Mouse (Mus musculus): ENCODE data around the gene Csnk1g2.
"Not testable (repeated sequence)": the region's sequence is repeated elsewhere in the genome, so short reads cannot be mapped to it uniquely, and the experiment has no call there.

Csnk1g2 gene

DNA sequence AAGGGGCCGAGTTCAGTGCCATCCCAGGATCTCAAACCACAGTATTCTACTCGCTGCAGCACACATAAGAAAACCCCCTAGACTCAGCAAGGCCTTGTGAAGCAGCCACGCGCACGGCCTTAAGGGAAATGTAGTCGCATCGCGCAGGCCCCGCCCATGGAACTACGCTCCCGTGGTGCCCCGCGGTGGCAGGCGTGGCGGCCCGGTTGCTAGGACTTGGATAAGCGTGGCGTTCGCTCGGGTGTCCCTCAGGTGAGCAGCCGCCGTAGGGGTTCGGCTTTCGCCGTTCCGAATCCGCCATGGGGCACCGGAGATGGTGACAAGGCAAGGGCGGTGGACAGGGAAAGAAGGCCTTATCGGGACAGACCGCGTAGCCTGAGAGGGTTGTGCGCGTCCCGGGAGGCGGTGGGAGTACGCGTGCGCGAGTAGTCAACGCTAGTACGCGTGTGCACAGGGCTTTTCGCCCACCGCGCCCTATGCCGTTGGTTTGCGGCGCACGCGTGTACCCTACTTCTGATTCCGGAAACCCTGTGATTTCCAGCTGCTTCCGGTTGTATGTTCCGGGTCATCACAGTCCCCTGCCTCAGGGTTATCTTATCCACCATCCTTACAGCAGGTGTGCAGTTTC lies 19.8 kb upstream of the Csnk1g2 start, which contains the start of the genes Scamp4 and Adat3:
Gene Scamp4 (plus strand): TSS at position 175 of the 628 bp plus-strand sequence.
Gene Adat3 (plus strand): TSS at position 183 of the 628 bp plus-strand sequence.
- DNase-seq (ENCODE audit: low read depth, low spot score), result peak; percentile 98

DNA sequence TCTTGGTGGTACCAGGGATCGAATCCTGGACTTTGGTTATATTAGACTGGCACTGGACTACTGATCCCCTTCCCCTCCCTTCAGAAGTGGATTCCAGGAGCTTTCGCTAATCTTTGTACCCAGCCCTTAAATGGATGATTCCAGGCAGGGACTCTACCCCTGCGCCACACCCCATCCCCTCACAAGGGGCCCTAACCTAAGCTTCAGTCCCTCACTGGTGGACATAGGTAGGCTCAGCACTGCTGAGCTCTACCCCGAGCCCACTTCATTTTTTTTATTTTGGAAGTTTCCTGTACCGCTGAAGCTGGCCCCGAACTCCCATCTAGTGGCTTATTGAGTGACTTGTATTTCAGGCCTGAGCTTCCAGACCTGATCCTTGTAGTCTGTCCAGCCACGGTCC lies 19.3 kb upstream of the Csnk1g2 start:
- no peak for DNase-seq (ENCODE audit: low read depth, low spot score)

DNA sequence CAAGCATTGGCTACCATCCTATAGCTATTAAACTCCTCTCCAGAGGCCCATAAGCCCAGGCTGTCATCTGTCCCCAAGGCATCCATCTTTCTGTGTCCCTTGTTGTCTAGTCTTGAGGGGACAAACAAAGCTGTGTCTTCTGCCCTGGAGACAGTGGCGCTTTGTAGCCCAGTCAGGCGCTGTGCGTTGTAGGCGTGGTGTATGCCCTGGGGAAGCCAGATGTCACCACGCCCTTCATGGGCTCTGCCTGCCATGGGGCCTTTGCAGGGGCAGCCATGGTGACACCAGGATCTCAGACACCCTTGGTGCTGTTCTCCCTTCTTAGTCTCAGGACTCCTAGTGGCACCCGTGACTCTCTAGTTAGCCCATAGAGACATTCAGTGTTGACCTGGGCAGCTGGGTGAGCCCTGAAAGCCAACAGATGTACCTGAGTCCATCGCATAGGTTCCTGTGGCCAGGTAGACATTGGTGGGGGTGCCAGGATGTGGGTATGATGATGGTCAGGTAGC lies 18.6 kb upstream of the Csnk1g2 start:
- no peak for DNase-seq (ENCODE audit: low read depth, low spot score)

DNA sequence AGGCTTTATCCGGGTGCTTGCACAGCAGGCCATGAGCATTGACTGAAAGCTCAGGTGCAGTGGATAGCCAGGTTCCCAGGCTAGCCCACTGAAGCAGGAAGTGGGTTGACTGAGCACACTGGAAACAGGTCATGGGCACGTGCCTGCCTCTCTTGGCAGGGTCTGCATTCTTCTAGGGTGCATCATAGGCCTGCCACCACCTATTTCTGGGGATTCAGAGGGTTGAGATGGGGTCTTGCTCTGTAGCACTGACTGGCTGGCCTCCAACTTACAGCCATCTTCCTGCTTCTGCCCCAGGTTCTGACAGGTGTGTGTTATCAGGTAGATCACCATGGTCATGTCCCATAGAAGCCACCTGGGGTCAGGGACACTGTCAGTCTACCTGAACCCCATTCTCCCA lies 17.6 kb upstream of the Csnk1g2 start:
- DNase-seq (ENCODE audit: low read depth, low spot score), result no peak

DNA sequence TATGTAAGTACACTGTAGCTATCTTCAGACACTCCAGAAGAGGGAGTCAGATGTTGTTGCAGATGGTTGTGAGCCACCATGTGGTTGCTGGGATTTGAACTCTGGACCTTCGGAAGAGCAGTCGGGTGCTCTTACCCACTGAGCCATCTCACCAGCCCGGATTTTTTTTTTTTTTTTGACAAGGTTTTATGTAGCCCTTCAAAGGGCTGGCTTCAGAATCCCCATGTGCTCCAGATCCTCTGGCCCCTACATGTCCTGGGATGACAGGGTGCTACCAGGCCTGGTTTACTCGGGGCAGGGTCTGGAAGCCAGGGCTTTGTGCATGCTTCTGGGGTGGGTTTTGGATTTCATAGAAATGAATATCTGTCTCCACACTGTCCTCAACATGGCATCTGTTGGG lies 16.9 kb upstream of the Csnk1g2 start, which contains the start of gene Gm49322:
Gene Gm49322 (plus strand): TSS at position 301 of the 400 bp plus-strand sequence.
- DNase-seq (ENCODE audit: low read depth, low spot score), result not testable (repeated sequence)

DNA sequence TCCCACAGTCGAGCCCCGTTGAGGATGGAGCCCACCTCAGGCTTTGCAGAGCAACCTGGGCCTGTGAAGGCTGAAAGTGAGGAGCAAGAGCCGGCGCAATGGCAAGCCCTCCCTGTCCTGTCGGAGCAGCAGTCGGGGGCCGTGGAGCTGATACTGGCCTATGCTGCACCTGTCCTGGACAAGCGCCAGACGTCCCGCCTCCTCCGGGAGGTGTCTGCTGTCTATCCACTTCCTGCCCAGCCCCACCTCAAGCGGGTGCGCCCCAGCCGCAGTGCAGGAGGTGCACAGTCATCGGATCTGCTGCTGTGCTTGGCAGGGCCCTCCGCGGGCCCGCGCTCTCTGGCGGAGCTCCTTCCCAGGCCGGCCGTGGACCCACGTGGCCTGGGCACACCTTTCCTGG lies 16.3 kb upstream of the Csnk1g2 start:
- DNase-seq (ENCODE audit: low read depth, low spot score), result no peak

DNA sequence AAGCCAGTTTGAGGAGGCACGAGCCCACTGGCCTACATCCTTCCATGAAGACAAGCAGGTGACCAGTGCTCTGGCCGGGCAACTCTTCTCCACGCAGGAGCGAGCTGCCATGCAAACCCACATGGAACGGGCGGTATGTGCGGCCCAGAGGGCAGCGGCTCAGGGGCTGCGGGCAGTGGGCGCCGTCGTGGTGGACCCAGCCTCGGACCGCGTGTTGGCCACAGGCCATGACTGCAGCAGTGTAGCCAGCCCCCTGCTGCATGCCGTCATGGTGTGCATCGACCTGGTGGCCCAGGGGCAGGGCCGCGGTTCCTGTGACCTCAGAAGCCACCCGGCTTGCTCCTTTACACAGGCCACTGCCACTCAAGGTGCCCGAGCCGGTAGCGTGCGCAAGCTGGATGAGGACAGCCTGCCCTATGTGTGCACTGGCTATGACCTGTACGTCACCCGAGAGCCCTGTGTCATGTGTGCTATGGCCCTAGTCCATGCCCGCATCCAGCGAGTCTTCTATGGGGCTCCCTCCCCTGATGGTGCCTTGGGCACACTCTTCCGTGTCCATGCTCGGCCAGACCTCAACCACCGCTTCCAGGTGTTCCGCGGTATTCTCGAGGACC lies 15.8 kb upstream of the Csnk1g2 start:
- DNase-seq (ENCODE audit: low read depth, low spot score), result no peak

DNA sequence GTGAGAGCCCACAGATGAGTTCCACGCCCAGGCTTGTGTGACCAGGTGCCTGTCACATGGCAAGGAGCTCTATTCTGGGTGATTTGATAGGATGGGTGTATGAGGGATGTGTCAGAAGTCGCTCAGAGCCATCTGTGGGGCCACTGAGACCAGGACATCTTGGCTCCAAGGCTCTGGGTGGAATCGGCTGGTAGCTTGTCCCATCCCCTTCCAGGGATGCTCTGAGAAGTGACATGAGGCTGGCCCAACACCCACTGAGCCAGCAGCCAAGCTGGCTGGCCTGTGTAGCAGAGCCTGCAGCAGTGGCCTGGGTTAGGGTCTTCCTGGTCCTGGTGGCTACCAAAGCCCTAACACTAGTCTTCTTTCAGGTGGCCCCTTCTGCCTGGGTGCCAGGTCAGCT lies 14.2 kb upstream of the Csnk1g2 start:
- DNase-seq (ENCODE audit: low read depth, low spot score), result no peak

DNA sequence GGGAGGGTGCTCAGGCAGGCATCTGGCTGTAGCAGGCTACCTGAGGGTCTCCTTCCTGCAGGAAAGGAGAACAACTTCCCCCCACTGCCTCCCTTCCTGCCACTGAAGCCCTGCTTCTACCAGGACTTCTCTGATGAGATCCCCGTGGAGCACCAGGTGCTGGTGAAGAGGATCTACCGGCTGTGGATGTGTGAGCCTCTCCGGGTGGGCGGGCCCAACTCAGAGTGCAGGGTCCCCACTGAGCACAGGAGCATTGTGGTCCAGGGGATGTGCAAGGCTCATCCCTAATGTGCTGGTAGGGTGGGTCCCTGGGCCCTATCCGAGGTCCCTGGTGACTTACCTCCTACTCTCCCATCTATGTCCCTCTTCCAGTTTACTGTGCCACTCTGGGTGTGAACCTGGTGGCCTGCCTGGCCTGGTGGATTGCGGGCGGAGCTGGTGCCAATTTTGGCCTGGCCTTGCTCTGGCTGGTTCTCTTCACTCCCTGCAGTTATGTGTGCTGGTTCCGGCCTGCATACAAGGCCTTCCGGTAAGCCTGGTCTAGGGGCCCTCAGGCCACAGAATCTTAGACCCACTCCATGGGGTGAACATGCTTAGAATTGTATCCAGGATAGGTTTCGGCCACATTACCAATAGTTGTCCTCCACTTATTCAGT lies 13.2 kb upstream of the Csnk1g2 start:
- DNase-seq (ENCODE audit: low read depth, low spot score), result no peak

DNA sequence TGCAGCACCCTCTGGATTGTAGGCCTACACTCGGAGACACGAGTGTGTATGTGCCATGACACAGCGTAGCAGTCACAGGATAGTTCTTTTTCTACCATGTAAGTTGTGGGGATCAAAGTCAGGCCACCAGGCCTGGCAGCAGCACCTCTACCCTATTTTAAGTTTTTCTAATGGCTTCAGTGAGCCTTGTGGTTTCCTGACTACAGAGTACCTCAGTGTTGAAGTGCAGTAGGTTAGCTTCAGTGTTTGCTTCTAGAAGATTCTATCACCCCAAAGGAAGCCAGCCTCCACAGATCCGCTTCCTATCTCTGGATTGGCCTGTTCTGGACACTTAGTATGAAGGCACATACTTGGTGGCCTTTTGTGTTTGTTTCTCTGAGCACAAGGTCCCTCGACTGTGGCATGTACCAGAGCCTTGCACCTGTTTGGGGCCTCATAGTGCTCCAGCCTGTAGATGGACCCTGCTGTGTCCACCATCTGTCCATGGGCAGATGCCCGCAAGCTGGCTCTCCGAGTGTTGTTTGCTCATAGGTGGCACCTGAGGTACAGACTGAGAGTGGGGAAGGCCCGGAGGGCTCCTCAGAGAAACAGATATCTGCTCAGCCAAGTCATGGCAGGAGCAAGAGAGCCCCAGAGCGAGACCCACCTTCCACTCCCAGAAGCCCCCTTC lies 12.4 kb upstream of the Csnk1g2 start:
- no peak for DNase-seq (ENCODE audit: low read depth, low spot score)

DNA sequence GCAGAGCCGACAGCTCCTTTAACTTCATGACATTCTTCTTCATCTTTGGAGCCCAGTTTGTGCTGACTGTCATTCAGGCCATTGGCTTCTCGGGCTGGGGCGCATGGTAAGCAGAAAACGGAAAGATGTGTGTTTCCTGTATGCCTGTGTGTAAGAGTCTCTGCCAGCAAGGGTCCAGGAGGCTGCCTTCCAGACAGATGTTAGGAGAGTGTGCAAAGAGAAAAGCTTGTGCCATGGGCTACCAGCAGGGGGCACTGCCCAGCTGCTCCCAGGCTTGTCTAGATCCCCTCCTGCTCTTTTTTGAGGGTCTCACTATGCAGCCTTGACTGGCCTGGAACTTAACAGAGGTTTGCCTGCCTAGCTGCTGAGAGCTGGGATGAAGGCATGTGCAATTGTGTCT lies 11.6 kb upstream of the Csnk1g2 start:
- peak; percentile 59 for DNase-seq (ENCODE audit: low read depth, low spot score)

DNA sequence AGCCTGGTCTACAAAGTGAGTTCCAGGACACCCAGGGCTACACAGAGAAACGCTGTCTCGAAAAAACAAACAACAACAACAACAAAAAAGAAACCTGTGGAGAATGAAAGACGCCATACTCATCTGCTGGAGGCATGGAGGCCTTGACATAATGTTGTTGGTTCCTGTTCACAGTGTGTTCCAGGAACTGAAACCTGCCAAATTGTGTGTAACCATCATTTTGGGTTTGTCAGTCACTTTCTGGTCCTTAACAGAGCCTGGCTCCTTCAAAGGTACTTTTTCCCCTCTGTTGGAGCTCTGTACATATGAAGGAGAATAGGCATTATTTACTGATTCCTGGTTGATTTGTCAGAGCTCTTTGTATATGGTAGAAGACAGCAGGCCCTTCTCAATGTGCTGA lies 10.7 kb upstream of the Csnk1g2 start:
- DNase-seq (ENCODE audit: low read depth, low spot score), result peak; percentile 43

DNA sequence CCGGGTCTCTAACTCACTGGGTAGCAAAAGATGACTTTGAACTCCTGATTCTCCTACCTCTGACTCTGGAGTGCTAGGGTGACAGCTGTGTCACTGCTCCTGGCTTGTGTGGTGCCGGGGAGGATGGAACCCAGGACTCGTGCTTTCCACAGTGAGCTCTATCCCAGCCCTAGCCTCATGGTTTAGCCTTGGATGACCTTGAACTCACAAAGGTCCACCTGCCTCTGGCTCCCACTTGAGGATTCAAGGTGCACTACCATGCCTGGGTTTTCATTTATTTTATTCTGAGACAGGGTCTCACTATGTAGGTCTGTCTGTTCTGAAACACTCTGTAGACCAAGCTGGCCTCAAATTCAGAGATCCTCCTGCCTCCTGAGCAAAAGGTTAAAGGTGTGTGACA lies 8.8 kb upstream of the Csnk1g2 start:
- no peak for DNase-seq (ENCODE audit: low read depth, low spot score)

DNA sequence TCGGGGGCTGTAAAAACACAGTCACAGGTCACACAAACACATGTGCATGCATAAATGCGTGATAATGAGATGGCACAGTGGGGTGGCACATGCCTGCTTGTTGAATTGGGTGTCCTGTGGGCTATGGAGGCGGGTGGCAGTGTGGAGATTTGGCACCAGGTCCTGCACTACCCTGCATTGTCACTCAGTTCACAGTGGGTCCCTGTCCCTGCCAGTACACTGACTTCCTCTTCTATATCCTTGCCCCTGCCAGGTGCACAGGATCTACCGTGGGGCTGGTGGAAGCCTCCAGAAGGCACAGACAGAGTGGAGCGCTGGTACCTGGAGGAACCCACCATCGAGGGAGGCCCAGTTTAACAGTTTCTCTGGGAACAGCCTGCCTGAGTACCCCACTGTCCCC lies 8.3 kb upstream of the Csnk1g2 start:
- DNase-seq (ENCODE audit: low read depth, low spot score), result peak; percentile 50

DNA sequence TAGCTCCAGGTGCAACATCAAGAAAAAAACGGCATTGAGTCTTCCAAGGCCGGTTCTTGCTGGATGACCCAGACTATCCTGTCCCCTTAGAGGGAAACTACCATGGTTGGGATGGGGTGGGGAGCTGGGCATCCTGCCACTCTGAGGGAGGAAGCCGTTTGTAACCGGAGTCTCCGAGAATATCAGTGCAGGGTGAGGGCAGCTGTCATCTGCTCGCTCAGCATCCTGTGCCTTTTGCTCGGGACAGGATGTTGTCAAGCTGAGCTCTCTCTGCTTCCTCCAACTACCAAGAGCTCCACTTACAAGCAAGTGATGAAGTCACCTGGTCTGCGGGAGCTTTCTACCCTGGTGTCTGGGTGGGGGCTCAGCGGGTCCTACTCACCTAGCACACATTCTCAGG lies 4.5 kb upstream of the Csnk1g2 start:
- no peak for DNase-seq (ENCODE audit: low read depth, low spot score)

DNA sequence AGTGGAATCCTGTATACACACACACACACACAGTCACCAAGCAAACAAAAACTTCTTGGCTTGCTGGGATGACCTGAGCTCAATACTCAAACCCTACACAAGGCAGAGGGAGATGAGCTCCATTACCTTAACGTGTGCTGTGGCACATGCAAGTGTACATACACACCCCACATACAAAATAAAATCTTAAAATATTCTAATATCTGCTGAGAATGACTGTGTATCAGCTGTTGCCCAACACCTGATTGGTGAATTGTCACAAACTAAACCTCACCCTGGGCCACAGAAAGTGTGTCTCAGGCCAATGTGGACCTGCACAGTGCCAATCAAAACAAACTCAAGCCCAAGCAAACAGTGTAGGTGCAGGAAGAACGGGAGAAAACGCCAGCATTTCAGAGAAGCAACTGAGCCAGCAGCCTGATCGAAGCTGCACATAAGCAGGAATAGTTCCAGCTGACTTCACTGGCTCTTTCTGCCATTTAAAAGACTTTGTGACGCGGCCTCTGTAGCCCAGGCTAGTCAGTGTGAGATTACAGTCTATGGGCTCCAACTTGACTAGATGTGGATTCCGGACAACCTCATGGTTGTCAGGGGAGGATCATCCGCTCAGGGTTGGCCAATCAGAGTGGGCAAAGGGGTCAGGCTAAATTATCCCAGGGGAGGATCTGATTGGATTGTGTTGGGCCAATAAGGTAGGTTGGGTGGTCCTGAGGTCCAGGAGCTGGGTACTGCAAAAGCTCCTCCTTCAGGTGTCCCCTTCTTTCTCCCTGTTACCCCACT lies 3.0 kb upstream of the Csnk1g2 start:
- no peak for DNase-seq (ENCODE audit: low read depth, low spot score)

DNA sequence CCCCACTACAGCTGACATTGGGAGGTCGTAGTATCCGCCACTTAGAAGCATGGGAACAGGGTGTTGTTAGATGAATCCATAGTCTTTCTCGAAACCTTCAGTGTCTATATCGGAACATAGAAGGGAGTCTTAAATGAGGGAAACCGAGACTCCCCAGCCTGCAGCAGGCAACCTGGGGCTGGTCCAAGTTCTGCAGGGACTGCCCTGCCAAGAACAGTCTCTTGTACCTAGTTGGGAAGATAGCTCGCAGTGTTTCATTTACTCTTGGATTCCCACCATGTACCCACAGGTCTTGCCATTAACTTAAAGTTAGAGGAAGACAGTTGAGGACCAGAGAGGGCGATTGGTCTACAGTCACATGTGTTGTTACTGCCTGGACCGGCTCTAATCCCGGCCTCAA lies 2.3 kb upstream of the Csnk1g2 start:
- DNase-seq (ENCODE audit: low read depth, low spot score), result no peak

DNA sequence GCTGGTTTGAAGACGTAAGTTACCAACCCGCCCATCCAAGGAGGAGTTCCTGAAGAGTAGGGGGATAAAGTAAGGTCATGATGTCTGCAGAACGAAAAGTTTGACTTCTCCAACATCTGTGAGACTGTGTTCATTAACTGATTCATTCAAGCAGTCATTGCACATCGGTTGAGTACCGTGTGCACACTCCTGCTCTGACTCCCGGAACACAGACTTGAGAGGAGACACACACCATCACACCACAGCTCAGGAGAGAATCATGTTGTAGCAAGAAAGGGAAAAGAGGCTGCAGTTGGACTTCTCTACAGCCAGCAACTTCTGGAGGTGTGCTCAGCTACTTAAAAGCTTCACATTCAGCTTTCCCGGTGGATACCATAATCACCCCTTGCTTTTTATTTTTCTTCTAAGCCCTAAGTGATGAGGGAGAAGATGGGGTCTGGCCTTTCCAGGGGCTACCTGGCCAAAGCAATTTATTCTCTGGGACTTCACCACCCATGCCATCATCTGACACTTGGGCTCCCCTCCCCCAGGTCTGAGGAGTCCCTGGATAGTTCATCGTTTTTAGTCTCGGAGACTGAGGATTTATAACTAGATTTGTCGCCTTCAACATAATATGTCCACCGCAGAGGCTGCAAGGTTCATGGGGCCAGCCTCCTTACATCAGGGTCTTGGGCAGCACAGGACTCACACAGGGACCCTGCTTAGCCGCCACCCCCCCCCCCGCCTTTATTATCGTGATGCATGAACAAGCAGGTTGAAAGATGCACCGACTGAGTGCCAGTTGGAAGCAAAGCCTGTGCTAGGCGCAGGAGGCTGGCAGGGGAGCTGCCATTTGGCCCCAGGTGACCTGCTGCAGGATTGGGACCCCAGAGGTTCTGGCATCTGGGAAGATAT lies 1.6 kb upstream of the Csnk1g2 start:
- DNase-seq (ENCODE audit: low read depth, low spot score), result peak; percentile 19

DNA sequence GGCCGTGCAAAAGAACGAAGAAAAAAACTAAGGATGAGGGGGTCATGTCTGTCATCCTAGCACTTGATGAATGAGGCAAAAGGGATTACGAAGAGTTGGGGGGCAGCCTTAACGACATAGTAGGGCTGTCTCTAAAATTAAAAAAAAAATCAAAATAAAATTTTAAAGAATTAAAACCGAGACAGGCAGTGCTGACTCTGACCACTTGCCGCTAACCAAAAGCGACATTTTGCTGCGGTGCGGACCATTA lies 1.0 kb upstream of the Csnk1g2 start:
- DNase-seq (ENCODE audit: low read depth, low spot score), result no peak

DNA sequence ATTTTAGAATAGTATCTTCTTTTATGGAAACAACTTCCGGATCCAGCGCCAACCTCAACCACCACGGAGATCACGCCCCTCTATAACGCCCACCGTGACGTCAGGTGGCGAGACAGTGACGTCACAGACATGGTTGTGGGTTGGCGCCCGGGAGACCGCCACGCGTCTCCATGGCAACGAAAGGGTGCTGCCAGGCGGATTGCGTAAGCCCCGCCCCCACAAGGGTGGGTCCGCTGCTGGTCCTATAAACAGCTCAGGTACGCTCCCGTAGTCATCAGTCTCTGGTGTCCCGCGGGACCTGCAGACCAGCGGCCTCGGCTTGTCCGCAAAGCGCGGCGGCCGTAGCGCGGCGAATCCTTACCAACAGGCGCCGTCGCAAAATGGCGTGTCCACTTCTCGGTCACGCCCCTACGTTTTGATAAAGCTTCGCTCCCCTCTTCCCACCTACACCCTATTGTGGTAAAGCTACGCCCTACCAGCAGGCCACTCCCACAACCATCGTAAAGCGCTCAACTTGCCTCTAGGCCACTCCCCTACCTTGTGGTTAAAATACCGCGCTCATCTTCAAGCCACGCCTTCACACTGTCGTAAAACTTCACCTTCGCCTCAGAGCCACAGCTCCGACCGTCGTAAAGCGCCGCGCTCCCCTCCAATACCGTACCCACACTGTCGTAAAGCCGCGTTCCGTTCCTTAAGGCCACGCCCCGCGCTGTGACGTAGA lies 538 bp upstream of the Csnk1g2 start:
- DNase-seq (ENCODE audit: low read depth, low spot score), result peak; percentile 100

Measured in A20 (cell line).